Mouse (Mus musculus): Measurements from ENCODE around the gene Ykt6.

GRCm38 (mm10) chr11:5942966-5943365, 12.5 kb upstream of the Ykt6 start:
- no peak for TF ChIP-seq CTCF (IDR thresholded peaks at IDR 0.05)
- no peak for TF ChIP-seq POLR2A (IDR thresholded peaks at IDR 0.05; ENCODE audit: insufficient read depth, low read depth, low read length)
- TF ChIP-seq EP300 (IDR thresholded peaks at IDR 0.05; ENCODE audit: insufficient read depth, low read depth, low read length), result no peak
